Mouse (Mus musculus): ENCODE measurements around the gene Foxf1. TPM values are rescaled to one million over a fixed set of nuclear protein-coding genes. Genes with fewer than 3 reads are reported as not detected.

Gene Foxf1
- total RNA-seq, 2 experiments from 2014 or later, result not detected

DNA sequence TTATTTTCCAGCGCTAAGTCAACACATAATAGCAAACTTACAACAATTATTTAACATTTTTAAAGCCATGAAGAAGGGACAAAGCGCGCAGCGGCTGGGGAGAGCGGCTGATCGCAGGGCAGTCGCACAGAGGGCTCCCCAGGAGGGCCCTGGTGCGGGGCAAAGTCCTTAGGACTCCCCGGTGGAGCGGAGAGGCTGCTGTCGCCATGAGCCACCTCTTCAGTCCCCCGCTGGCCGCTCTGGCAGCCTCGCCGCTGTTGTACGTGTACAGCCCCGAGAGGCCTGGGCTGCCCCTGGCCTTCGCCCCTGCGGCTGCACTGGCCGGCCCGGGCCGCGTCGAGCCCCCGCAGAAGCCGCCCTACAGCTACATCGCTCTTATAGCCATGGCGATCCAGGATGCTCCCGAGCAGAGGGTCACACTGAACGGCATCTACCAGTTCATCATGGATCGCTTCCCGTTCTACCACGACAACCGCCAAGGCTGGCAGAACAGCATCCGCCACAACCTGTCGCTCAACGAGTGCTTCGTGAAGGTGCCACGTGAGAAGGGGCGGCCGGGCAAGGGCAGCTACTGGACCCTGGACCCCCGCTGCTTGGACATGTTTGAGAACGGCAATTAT lies 43.7 kb downstream of the Foxf1 start, which contains the start of gene Foxl1:
Gene Foxl1 (plus strand): TSS at position 185 of the 620 bp plus-strand sequence.
- no peak for ATAC-seq (ENCODE audit: poor library complexity, severe bottlenecking)

DNA sequence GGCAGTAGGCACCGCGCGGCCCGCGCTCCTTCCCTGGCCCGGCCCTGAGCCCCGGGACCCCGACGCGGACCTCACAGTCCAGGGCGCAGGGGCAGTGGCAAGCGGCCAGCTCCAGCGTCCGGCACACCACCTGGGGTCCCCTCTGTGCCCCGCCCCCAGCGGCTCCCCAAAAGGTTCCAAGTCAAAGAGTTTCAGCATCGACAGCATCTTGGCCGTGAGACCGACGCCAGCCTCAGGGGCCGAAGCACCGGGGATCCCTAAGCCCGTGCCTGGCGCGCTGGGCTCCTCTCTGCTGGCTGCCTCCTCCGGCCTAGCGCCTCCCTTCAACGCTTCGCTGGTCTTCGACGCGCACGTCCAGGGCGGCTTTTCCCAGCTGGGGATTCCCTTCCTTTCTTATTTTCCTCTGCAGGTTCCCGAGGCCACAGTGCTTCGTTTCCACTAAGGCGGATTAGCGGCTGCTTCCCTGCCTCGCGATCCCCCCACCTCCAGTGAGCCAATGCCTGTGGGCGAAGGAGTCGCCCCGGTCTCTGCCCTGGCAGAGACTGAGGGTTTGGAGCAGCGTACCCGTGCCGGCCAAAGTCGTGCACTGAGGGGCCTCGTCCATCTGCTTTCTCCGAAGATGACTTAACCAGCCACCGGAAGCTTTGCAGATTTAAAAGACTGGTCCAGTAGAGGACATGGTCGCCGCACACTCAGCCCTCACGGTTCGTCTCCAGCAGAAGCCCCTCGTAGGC lies 44.5 kb downstream of the Foxf1 start:
- ATAC-seq (ENCODE audit: poor library complexity, severe bottlenecking), result no peak

GRCm38 (mm10) chr8:121129265-121129940 lies 45.2 kb downstream of the Foxf1 start:
- no peak for ATAC-seq (ENCODE audit: poor library complexity, severe bottlenecking)

DNA sequence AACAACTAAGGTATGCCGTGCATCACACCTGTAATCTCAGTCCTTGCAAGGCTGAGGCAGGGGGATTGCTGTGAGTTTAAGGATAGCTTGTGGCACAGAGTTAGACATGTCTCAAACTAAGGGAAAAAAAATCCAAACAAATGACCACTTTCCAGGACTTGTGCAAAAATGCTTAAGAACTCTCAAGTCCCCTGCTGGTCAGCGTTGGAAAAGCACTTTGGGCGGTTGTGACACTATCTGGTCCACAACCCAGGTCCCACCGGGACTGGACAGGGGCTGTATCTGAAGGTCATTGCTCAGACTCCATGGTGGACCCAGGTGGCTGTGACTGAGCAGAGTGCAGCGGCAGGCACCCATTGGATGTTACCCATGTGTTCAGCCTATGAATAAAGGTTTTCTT lies 46.3 kb downstream of the Foxf1 start:
- no peak for ATAC-seq (ENCODE audit: poor library complexity, severe bottlenecking)

DNA sequence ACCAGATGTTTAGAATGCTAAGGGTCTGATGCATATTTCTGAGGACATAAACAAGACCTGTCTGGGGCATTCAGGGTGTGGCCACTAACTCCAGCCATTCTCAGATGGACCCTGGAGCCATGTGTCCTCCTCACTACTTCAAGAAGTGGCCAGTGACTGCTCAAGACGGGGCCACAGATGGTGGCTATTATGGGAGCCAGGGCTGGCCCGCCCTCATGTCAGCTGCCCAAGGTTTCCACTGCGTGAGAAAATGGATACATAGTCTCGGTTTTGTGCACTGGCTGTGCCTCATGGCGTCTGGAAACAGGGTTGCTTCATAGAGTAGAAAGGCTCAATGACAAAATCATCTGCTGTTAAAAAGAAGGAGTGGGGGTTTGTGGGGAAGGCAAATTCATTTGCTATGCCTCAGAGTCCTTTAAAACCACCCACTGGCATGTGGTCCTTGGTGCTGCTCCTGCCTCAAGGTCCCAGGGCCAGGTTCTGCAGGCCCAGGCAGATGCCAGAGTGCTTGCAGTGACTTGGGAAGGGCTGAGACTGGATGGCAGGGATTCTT lies 48.9 kb downstream of the Foxf1 start:
- no peak for ATAC-seq (ENCODE audit: poor library complexity, severe bottlenecking)

GRCm38 (mm10) chr8:121134102-121134501 lies 49.9 kb downstream of the Foxf1 start:
- no peak for ATAC-seq (ENCODE audit: poor library complexity, severe bottlenecking)

- no peak for ATAC-seq (ENCODE audit: poor library complexity, severe bottlenecking)
Observed at GRCm38 (mm10) chr8:121134512-121134911, 50.3 kb downstream of the Foxf1 start.

DNA sequence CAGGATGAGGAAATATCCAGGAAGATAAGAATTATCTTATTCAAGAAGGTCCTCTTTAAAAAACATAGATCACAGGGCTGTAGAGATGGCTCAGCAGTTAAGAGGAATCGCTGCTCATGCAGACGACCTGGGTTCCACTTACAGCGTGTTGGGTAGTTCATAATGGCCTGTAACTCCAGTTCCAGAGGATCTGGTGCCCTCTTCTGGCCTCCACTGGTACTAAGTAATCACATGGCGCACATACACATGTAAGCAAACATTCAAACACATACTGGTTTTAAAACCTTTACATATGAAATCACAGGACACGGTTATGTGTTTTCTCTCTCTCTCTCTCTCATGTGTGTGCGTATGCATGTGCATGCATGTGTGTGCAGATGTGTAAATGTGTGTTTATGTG lies 52.7 kb downstream of the Foxf1 start:
- ATAC-seq (ENCODE audit: poor library complexity, severe bottlenecking), result no peak

Other genes with a start within 250 kb of the Foxf1 start
- 11.0 and 12.6 TPM in 2 replicates for gene Mthfsd, start 24.0 kb downstream of the Foxf1 start, total RNA-seq (2015)
- gene Mthfsd, start 24.0 kb downstream of the Foxf1 start, total RNA-seq (2017), result 7.1 and 13.1 TPM in 2 replicates
- not detected in 2 replicates for gene Foxc2, start 31.8 kb downstream of the Foxf1 start, total RNA-seq (2015)
- not detected in 2 replicates for gene Foxc2, start 31.8 kb downstream of the Foxf1 start, total RNA-seq (2017)
- not detected in 2 replicates for gene Foxl1, start 43.6 kb downstream of the Foxf1 start, total RNA-seq (2015)
- gene Foxl1, start 43.6 kb downstream of the Foxf1 start, total RNA-seq (2017), result not detected in 2 replicates